Mouse (Mus musculus): ENCODE data around the gene Raver1. TPM values are rescaled to one million over a fixed set of nuclear protein-coding genes. Genes with fewer than 3 reads are reported as not detected.
"Not testable (repeated sequence)": the region's sequence is repeated elsewhere in the genome, so short reads cannot be mapped to it uniquely, and the experiment has no call there.

The Raver1 gene
- total and polyA plus RNA-seq, 3 experiments = 26.3 to 29.1 (median 27.9) TPM

DNA sequence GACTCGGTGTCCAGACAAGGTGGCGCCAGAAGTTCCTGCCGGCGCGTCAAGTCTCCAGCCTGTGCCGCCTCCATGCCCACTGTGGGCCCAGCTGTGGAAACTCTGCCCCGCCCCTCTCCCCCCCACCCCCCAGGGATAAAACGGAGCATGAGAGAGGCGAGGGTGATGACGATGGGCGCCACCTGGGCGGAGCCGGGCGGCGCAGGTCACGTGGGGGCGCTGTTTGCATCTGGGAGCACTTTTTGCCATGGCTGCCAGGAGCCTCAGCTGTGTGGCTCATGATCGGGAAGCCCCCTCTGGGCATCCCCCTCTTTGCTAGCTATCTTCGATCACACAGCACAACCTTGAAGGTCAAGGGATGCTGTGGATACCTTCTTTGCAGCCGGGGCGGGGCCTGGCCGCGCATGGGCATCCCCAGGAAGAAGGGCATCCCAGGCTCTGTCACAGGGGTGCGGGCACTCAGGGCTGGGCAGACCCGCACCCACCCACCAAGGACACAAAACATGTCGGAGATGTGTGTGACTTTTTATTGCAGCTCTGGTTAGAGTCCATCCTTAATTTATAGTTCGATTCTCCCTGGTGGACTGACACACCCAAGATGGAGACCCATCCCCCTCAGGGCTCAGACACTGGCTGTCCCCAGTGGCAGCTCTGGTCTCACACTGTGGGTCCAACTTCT is 24.7 kb downstream of the Raver1 start, which contains the start of gene Zglp1:
Zglp1 (minus strand) TSS at position 88 of the 679 bp plus-strand sequence.
- Histone ChIP-seq H3K4me3 (no peak within 1 kb of the TSS), H3K27ac (no peak within 1 kb of the TSS), H3K4me1 (ENCODE audit: control insufficient read depth, insufficient read depth, low read length) (no peaks in the 10 kb centered on the region), H3K27me3 (ENCODE audit: control insufficient read depth, insufficient read depth, low read length) (no peaks in the 10 kb centered on the region), H3K79me2 (replicated peaks; ENCODE audit: control insufficient read depth, insufficient read depth, low read length) (no peaks in the 10 kb centered on the region), H3K9ac (ENCODE audit: low read depth, low read length) (no peak within 1 kb of the TSS), H3K36me3 (ENCODE audit: control insufficient read depth, insufficient read depth, low read length) (no peaks in the 10 kb centered on the region)
- TF ChIP-seq POLR2A (IDR thresholded peaks at IDR 0.05; ENCODE audit: insufficient read depth, low read depth, low read length) (no peak), CTCF (IDR thresholded peaks at IDR 0.05) (no peak), EP300 (IDR thresholded peaks at IDR 0.05; ENCODE audit: insufficient read depth, low read depth, low read length) (no peak)
- WGBS = 84% methylated on average over 27 of the region's 27 CpGs
- intact Hi-C loops (cut with DNase I) = no loop called here
- no peak for DNase-seq

DNA sequence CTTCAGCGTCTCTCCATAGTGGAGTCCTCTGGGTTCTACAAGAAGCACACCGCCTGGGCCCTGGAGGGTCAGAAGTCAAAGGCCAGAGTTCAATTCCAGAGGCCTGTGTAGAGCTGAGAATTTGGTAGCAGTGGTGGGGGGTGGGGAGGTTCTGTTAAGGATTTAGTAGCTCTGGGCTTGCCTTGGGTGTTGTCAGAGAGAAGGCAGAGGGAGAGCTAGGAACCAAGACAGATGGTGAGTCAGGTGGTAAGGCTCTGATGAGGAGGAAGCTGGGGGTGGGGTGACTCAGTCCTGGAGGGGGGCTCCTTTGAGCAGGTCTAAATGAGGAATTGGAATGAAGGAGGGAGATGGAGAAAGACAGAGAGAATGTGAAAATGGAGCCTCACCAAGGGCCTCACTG is 28.9 kb downstream of the Raver1 start:
- no peak overlapping the region for H3K27ac ChIP-seq
- no peaks in the 10 kb centered on the region for H3K36me3 ChIP-seq (ENCODE audit: control insufficient read depth, insufficient read depth, low read length)
- no peak for DNase-seq
- intact Hi-C loops (cut with DNase I) = no loop called here
- 93% methylated on average over 2 of the region's 2 CpGs for WGBS
- no peaks in the 10 kb centered on the region for H3K4me1 ChIP-seq (ENCODE audit: control insufficient read depth, insufficient read depth, low read length)
- TF ChIP-seq EP300 (IDR thresholded peaks at IDR 0.05; ENCODE audit: insufficient read depth, low read depth, low read length) (no peak), CTCF (IDR thresholded peaks at IDR 0.05) (no peak), POLR2A (IDR thresholded peaks at IDR 0.05; ENCODE audit: insufficient read depth, low read depth, low read length) (no peak)
- H3K4me3 ChIP-seq = no peak overlapping the region
- H3K27me3 ChIP-seq (ENCODE audit: control insufficient read depth, insufficient read depth, low read length) = no peaks in the 10 kb centered on the region
- H3K79me2 ChIP-seq (replicated peaks; ENCODE audit: control insufficient read depth, insufficient read depth, low read length) = no peaks in the 10 kb centered on the region
- no peak overlapping the region for H3K9ac ChIP-seq (ENCODE audit: low read depth, low read length)

DNA sequence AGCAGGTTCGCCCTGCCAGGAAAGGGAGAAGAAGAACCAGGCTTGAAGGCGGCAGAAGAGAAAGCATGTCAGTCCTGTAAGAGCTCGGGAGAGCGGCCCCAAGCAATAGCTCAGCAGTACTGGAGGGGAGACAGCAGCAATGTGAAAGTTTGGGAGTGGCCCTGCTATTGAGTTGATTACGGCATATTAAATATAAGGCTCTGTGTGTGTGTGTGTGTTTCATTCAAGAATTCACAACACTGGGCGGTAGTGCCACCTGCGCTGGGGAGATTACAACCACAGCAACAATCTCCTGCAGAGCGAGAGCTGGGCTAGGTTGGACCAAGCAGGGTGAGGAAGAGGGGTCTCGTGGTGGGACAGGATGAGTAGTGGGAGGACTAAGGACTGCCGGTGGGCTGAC is 40.2 kb downstream of the Raver1 start:
- intact Hi-C loops (cut with DNase I) = no loop called here
- 66% methylated on average over 10 of the region's 10 CpGs for WGBS
- Histone ChIP-seq H3K27ac (no peak overlapping the region), H3K9ac (ENCODE audit: low read depth, low read length) (no peak overlapping the region), H3K27me3 (ENCODE audit: control insufficient read depth, insufficient read depth, low read length) (no peaks in the 10 kb centered on the region), H3K79me2 (replicated peaks; ENCODE audit: control insufficient read depth, insufficient read depth, low read length) (no peaks in the 10 kb centered on the region), H3K4me1 (ENCODE audit: control insufficient read depth, insufficient read depth, low read length) (no peaks in the 10 kb centered on the region), H3K36me3 (ENCODE audit: control insufficient read depth, insufficient read depth, low read length) (no peaks in the 10 kb centered on the region), H3K4me3 (no peak overlapping the region)
- TF ChIP-seq CTCF (IDR thresholded peaks at IDR 0.05) = no peak
- TF ChIP-seq POLR2A (IDR thresholded peaks at IDR 0.05; ENCODE audit: insufficient read depth, low read depth, low read length) = no peak
- TF ChIP-seq EP300 (IDR thresholded peaks at IDR 0.05; ENCODE audit: insufficient read depth, low read depth, low read length) = no peak
- no peak for DNase-seq

DNA sequence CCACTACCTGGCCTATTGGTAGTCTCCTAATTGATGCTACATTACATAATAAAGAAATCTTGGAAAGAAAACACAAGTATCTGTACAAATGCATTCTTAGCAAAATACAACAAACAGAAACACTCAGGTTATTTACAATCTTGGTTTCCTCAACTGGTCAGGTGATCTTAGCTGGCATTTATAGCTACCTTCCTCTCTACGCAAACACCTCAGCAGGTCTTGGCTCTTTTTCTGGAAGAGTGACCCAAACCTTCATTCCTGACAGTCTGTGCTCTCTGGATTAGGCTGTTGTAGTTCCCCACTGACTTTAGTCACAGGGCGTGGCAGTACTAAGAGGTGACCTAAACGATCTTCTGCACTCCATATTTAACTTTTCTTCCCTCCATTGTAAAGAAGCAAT is 46.6 kb downstream of the Raver1 start:
- Histone ChIP-seq H3K4me1 (ENCODE audit: control insufficient read depth, insufficient read depth, low read length) (no peaks in the 10 kb centered on the region), H3K79me2 (replicated peaks; ENCODE audit: control insufficient read depth, insufficient read depth, low read length) (no peaks in the 10 kb centered on the region), H3K27ac (no peak overlapping the region), H3K27me3 (ENCODE audit: control insufficient read depth, insufficient read depth, low read length) (no peaks in the 10 kb centered on the region), H3K36me3 (ENCODE audit: control insufficient read depth, insufficient read depth, low read length) (no peaks in the 10 kb centered on the region), H3K4me3 (no peak overlapping the region), H3K9ac (ENCODE audit: low read depth, low read length) (no peak overlapping the region)
- DNase-seq = no peak
- intact Hi-C loops (cut with DNase I) = no loop called here
- TF ChIP-seq EP300 (IDR thresholded peaks at IDR 0.05; ENCODE audit: insufficient read depth, low read depth, low read length) (no peak), POLR2A (IDR thresholded peaks at IDR 0.05; ENCODE audit: insufficient read depth, low read depth, low read length) (no peak), CTCF (IDR thresholded peaks at IDR 0.05) (no peak)
- WGBS = 73% methylated on average over 3 of the region's 3 CpGs

DNA sequence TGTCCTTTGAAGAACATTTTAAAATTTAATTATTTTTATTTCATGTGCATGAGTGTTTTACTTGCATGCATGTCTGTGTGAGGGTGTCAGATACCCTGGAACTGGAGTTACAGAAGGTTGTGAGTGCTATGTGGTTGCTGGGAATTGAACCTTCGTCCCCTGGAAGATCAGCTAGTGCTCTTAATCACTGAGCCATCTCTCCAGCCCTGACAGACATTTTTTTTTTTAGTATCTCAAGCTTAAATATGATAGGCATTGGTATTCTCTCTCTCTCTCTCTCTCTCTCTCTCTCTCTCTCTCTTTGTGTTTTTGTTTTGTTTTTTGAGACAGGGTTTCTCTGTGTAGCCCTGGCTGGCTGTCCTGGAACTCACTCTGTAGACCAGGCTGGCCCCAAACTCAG is 47.0 kb downstream of the Raver1 start:
- H3K36me3 ChIP-seq (ENCODE audit: control insufficient read depth, insufficient read depth, low read length); H3K27ac ChIP-seq; DNase-seq; H3K9ac ChIP-seq (ENCODE audit: low read depth, low read length); intact Hi-C loops (cut with DNase I); H3K4me3 ChIP-seq; H3K79me2 ChIP-seq (replicated peaks; ENCODE audit: control insufficient read depth, insufficient read depth, low read length); H3K27me3 ChIP-seq (ENCODE audit: control insufficient read depth, insufficient read depth, low read length); H3K4me1 ChIP-seq (ENCODE audit: control insufficient read depth, insufficient read depth, low read length): not testable (repeated sequence)
- 58% methylated on average over 1 of the region's 1 CpGs for WGBS

DNA sequence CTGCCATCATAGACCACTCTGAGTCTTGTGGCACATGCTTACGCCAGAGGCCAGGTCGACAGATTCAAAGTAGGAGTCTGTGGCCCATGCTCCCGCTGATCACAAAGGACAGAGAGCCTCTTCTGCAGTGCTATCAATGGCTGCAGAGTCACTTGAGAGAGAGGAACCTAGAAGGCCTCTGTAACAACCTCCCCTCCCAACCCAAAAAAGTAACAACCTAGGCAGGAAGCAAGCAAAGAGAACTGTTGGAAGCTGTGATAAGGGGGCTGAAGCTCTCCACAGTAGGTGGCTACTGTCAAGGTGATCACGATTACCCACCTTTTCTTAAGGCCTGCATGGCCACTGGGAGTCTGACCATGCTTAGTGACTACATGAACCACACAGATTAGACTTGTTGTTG is 48.2 kb downstream of the Raver1 start:
- Histone ChIP-seq H3K79me2 (replicated peaks; ENCODE audit: control insufficient read depth, insufficient read depth, low read length) (no peaks in the 10 kb centered on the region), H3K4me3 (no peak overlapping the region), H3K4me1 (ENCODE audit: control insufficient read depth, insufficient read depth, low read length) (no peaks in the 10 kb centered on the region), H3K27ac (no peak overlapping the region), H3K36me3 (ENCODE audit: control insufficient read depth, insufficient read depth, low read length) (no peaks in the 10 kb centered on the region), H3K9ac (ENCODE audit: low read depth, low read length) (no peak overlapping the region), H3K27me3 (ENCODE audit: control insufficient read depth, insufficient read depth, low read length) (no peaks in the 10 kb centered on the region)
- WGBS = 86% methylated on average over 4 of the region's 4 CpGs
- intact Hi-C loops (cut with DNase I) = no loop called here
- TF ChIP-seq POLR2A (IDR thresholded peaks at IDR 0.05; ENCODE audit: insufficient read depth, low read depth, low read length) (no peak), EP300 (IDR thresholded peaks at IDR 0.05; ENCODE audit: insufficient read depth, low read depth, low read length) (no peak), CTCF (IDR thresholded peaks at IDR 0.05) (no peak)
- DNase-seq = no peak

All from heart, adult 2 months (tissue).